Mouse (Mus musculus): ENCODE data around the gene Ppp1r32. TPM values are rescaled to one million over a fixed set of nuclear protein-coding genes. Genes with fewer than 3 reads are reported as not detected.
A peak's percentile ranks its signal among the peaks of the same experiment; 100 is the strongest.

The Ppp1r32 gene
- polyA plus RNA-seq, 1 experiment from 2014 or later = 2.1 TPM

- 2% methylated on average over 4 of the region's 4 CpGs for WGBS
- Histone ChIP-seq H3K27me3 (replicated peaks; ENCODE audit: control insufficient read depth, insufficient read depth, low read length) (no peaks in the 10 kb centered on the region), H3K9me3 (ENCODE audit: control insufficient read depth, low read length) (no peaks in the 10 kb centered on the region), H3K36me3 (ENCODE audit: control insufficient read depth, insufficient read depth) (peaks cover 13% of the 10 kb centered on the region), H3K4me2 (ENCODE audit: low read length) (no peak overlapping the region), H3K4me3 (replicated peaks; ENCODE audit: low read length) (no peak overlapping the region), H3K4me1 (replicated peaks; ENCODE audit: control insufficient read depth, insufficient read depth, low read length) (no peaks in the 10 kb centered on the region), H3K27ac (ENCODE audit: low read length) (no peak overlapping the region), H3K9ac (replicated peaks; ENCODE audit: low read depth, low read length) (no peak overlapping the region)
- ATAC-seq = peak; percentile 55; the same call in 1 of the 2 replicates
Measured at GRCm38 (mm10) chr19:10502571-10502970, 19.8 kb upstream of the Ppp1r32 start.

- Histone ChIP-seq H3K27me3 (replicated peaks; ENCODE audit: control insufficient read depth, insufficient read depth, low read length) (no peaks in the 10 kb centered on the region), H3K9me3 (ENCODE audit: control insufficient read depth, low read length) (no peaks in the 10 kb centered on the region), H3K4me2 (ENCODE audit: low read length) (no peak overlapping the region), H3K4me1 (replicated peaks; ENCODE audit: control insufficient read depth, insufficient read depth, low read length) (no peaks in the 10 kb centered on the region), H3K27ac (ENCODE audit: low read length) (no peak overlapping the region), H3K4me3 (replicated peaks; ENCODE audit: low read length) (no peak overlapping the region), H3K36me3 (ENCODE audit: control insufficient read depth, insufficient read depth) (peaks cover 10% of the 10 kb centered on the region), H3K9ac (replicated peaks; ENCODE audit: low read depth, low read length) (no peak overlapping the region)
- no peak for ATAC-seq
- WGBS = 95% methylated on average over 8 of the region's 8 CpGs
Measured at GRCm38 (mm10) chr19:10500581-10500980, 17.9 kb upstream of the Ppp1r32 start.

DNA sequence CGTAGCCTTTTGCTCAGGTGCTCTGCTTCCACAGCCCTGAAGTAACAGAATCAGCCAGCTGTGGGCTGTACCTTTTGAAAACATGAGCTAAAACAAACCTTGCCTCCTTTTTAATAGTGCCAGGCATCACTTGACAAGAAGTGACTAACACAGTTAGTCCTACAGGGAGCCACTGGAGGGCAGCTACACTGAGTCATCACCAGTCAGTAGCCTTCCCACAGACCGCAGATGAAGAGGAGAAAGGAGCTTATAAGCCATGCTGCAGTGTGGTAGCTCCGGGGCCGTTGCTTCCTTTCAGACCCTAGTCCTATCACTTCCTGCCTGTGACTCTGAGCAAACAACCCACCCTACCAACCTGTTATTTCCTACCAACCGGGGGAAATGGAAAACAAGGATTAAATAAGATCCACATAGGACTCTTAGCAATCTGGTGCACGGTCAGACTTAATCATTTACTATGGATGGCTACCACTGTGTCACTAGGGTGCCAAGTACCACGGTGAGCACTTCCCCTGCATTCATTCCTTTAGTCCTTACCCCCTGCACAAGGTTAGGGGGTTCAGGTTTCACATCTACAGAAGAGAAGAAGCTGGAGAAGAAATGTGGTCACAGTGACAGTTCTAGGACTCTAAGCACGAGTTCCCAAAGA, 14.9 kb upstream of the Ppp1r32 start:
- no peaks in the 10 kb centered on the region for H3K4me1 ChIP-seq (replicated peaks; ENCODE audit: control insufficient read depth, insufficient read depth, low read length)
- peaks cover 4% of the 10 kb centered on the region; the same call in 1 of the 2 replicates for H3K36me3 ChIP-seq (ENCODE audit: control insufficient read depth, insufficient read depth)
- no peak overlapping the region for H3K27ac ChIP-seq (ENCODE audit: low read length)
- WGBS = 69% methylated on average over 8 of the region's 8 CpGs
- no peak overlapping the region for H3K4me3 ChIP-seq (replicated peaks; ENCODE audit: low read length)
- H3K27me3 ChIP-seq (replicated peaks; ENCODE audit: control insufficient read depth, insufficient read depth, low read length) = no peaks in the 10 kb centered on the region
- no peak for ATAC-seq
- H3K9ac ChIP-seq (replicated peaks; ENCODE audit: low read depth, low read length) = no peak overlapping the region
- no peaks in the 10 kb centered on the region for H3K9me3 ChIP-seq (ENCODE audit: control insufficient read depth, low read length)
- no peak overlapping the region for H3K4me2 ChIP-seq (ENCODE audit: low read length)

- H3K27ac ChIP-seq (ENCODE audit: low read length) = no peak overlapping the region
- ATAC-seq = no peak
- H3K9me3 ChIP-seq (ENCODE audit: control insufficient read depth, low read length) = no peaks in the 10 kb centered on the region
- H3K4me3 ChIP-seq (replicated peaks; ENCODE audit: low read length) = no peak overlapping the region
- no peaks in the 10 kb centered on the region for H3K4me1 ChIP-seq (replicated peaks; ENCODE audit: control insufficient read depth, insufficient read depth, low read length)
- 42% methylated on average over 2 of the region's 2 CpGs for WGBS
- H3K36me3 ChIP-seq (ENCODE audit: control insufficient read depth, insufficient read depth) = peaks cover 4% of the 10 kb centered on the region; the same call in 1 of the 2 replicates
- no peaks in the 10 kb centered on the region for H3K27me3 ChIP-seq (replicated peaks; ENCODE audit: control insufficient read depth, insufficient read depth, low read length)
- no peak overlapping the region for H3K9ac ChIP-seq (replicated peaks; ENCODE audit: low read depth, low read length)
- no peak overlapping the region for H3K4me2 ChIP-seq (ENCODE audit: low read length)
Measured at GRCm38 (mm10) chr19:10496976-10497375, 14.2 kb upstream of the Ppp1r32 start.

GRCm38 (mm10) chr19:10495670-10496069, 12.9 kb upstream of the Ppp1r32 start:
- Histone ChIP-seq H3K27ac (ENCODE audit: low read length) (no peak overlapping the region), H3K36me3 (ENCODE audit: control insufficient read depth, insufficient read depth) (0 out of 2 replicates have a peak, but pooled peaks cover 4% of the 10 kb centered on the region), H3K4me3 (replicated peaks; ENCODE audit: low read length) (no peak overlapping the region), H3K9ac (replicated peaks; ENCODE audit: low read depth, low read length) (no peak overlapping the region), H3K4me1 (replicated peaks; ENCODE audit: control insufficient read depth, insufficient read depth, low read length) (no peaks in the 10 kb centered on the region), H3K4me2 (ENCODE audit: low read length) (no peak overlapping the region), H3K9me3 (ENCODE audit: control insufficient read depth, low read length) (no peaks in the 10 kb centered on the region), H3K27me3 (replicated peaks; ENCODE audit: control insufficient read depth, insufficient read depth, low read length) (no peaks in the 10 kb centered on the region)
- WGBS = 96% methylated on average over 1 of the region's 1 CpGs
- no peak for ATAC-seq

- no peaks in the 10 kb centered on the region for H3K36me3 ChIP-seq (ENCODE audit: control insufficient read depth, insufficient read depth)
- H3K9ac ChIP-seq (replicated peaks; ENCODE audit: low read depth, low read length) = no peak overlapping the region
- ATAC-seq = peak; percentile 87
- H3K9me3 ChIP-seq (ENCODE audit: control insufficient read depth, low read length) = no peaks in the 10 kb centered on the region
- H3K4me1 ChIP-seq (replicated peaks; ENCODE audit: control insufficient read depth, insufficient read depth, low read length) = 0 out of 2 replicates have a peak, but pooled peaks cover 4% of the 10 kb centered on the region
- H3K27me3 ChIP-seq (replicated peaks; ENCODE audit: control insufficient read depth, insufficient read depth, low read length) = peaks cover 2% of the 10 kb centered on the region; the same call in 1 of the 2 replicates
- WGBS = 21% methylated on average over 9 of the region's 9 CpGs
- no peak overlapping the region for H3K27ac ChIP-seq (ENCODE audit: low read length)
- no peak overlapping the region for H3K4me3 ChIP-seq (replicated peaks; ENCODE audit: low read length)
- no peak overlapping the region for H3K4me2 ChIP-seq (ENCODE audit: low read length)
Measured at GRCm38 (mm10) chr19:10486264-10486738, 3.6 kb upstream of the Ppp1r32 start.

GRCm38 (mm10) chr19:10479541-10479940, 3.2 kb downstream of the Ppp1r32 start:
- no peaks in the 10 kb centered on the region for H3K27me3 ChIP-seq (replicated peaks; ENCODE audit: control insufficient read depth, insufficient read depth, low read length)
- 74% methylated on average over 4 of the region's 4 CpGs for WGBS
- H3K4me3 ChIP-seq (replicated peaks; ENCODE audit: low read length) = no peak overlapping the region
- H3K9me3 ChIP-seq (ENCODE audit: control insufficient read depth, low read length) = no peaks in the 10 kb centered on the region
- H3K36me3 ChIP-seq (ENCODE audit: control insufficient read depth, insufficient read depth) = no peaks in the 10 kb centered on the region
- H3K4me2 ChIP-seq (ENCODE audit: low read length) = no peak overlapping the region
- ATAC-seq = no peak
- no peak overlapping the region for H3K9ac ChIP-seq (replicated peaks; ENCODE audit: low read depth, low read length)
- no peak overlapping the region for H3K27ac ChIP-seq (ENCODE audit: low read length)
- H3K4me1 ChIP-seq (replicated peaks; ENCODE audit: control insufficient read depth, insufficient read depth, low read length) = 0 out of 2 replicates have a peak, but pooled peaks cover 4% of the 10 kb centered on the region

DNA sequence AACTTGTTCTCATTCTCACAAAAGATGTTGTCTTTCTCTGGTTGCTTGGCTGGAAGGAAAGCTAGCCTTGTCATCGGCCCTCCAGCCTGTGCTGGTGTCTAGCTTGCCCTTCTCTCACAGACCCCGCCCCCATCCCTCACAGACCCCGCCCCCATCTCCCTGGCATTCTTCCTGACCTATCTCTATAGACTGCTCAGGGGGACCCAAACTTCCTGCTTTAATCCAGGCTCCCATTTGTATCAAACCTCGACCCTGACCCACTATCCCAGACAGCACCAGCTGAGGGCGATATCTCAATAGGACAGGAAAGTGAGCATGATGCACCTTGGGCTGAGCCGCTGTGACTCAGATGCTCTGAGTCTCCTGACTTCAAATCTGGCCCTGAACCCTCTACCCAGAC, 8.9 kb downstream of the Ppp1r32 start:
- Histone ChIP-seq H3K4me1 (replicated peaks; ENCODE audit: control insufficient read depth, insufficient read depth, low read length) (no peaks in the 10 kb centered on the region), H3K9me3 (ENCODE audit: control insufficient read depth, low read length) (no peaks in the 10 kb centered on the region), H3K27me3 (replicated peaks; ENCODE audit: control insufficient read depth, insufficient read depth, low read length) (no peaks in the 10 kb centered on the region), H3K36me3 (ENCODE audit: control insufficient read depth, insufficient read depth) (no peaks in the 10 kb centered on the region), H3K4me2 (ENCODE audit: low read length) (no peak overlapping the region), H3K4me3 (replicated peaks; ENCODE audit: low read length) (no peak overlapping the region), H3K27ac (ENCODE audit: low read length) (no peak overlapping the region), H3K9ac (replicated peaks; ENCODE audit: low read depth, low read length) (no peak overlapping the region)
- WGBS = 18% methylated on average over 6 of the region's 6 CpGs
- ATAC-seq = no peak

DNA sequence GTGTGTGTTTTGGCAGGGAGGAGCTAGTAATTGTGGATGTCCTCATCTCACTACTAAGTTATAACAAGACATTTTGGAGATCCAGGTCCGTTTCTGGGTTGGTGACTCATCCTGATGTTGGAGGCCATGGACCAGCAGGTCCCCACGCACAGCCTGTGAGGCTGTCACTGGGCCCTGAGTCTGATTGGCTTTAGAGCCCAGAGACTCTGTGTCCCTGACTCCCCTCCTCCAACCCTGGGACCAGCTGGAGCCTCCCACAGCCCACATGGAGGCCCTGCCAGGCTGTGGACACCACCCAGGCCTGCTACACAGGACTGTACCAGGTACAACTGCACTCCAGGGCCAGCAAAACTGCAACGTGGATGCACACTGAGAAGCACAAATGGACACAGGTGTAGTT, 9.8 kb downstream of the Ppp1r32 start:
- 68% methylated on average over 3 of the region's 3 CpGs for WGBS
- H3K4me1 ChIP-seq (replicated peaks; ENCODE audit: control insufficient read depth, insufficient read depth, low read length) = no peaks in the 10 kb centered on the region
- H3K27me3 ChIP-seq (replicated peaks; ENCODE audit: control insufficient read depth, insufficient read depth, low read length) = no peaks in the 10 kb centered on the region
- no peak overlapping the region for H3K9ac ChIP-seq (replicated peaks; ENCODE audit: low read depth, low read length)
- no peak overlapping the region for H3K4me2 ChIP-seq (ENCODE audit: low read length)
- no peak for ATAC-seq
- no peak overlapping the region for H3K27ac ChIP-seq (ENCODE audit: low read length)
- no peak overlapping the region for H3K4me3 ChIP-seq (replicated peaks; ENCODE audit: low read length)
- no peaks in the 10 kb centered on the region for H3K9me3 ChIP-seq (ENCODE audit: control insufficient read depth, low read length)
- H3K36me3 ChIP-seq (ENCODE audit: control insufficient read depth, insufficient read depth) = no peaks in the 10 kb centered on the region

Measured in forebrain, embryonic 16.5 days (tissue).